Mouse (Mus musculus) liver, embryonic 14.5 days (tissue): ENCODE results near the gene Stag3. TPM values are rescaled to one million over a fixed set of nuclear protein-coding genes. Genes with fewer than 3 reads are reported as not detected.

Experiments
- ATAC-seq: fragments of 200-750 bp; cut with Nextera tagmentation; 2 replicates; pipeline ENCODE4 v1.8.0; 2017; ENCODE audit warnings: moderate number of reproducible peaks, mild to moderate bottlenecking, moderate library complexity; ENCODE audit not compliant: insufficient read depth
- DNase-seq, 3 experiments: peaks; one replicate each; pipeline ENCODE4 v3.0.0-alpha.2; 2012 to 2013; ENCODE audit warnings: low read depth in 3 of 3, low spot score in 3 of 3
- H3K27ac ChIP-seq: fragments of 300-500 bp; sonication (generic); 2 replicates; pipeline ENCODE4 v1.5.1; 2014; ENCODE audit warnings: moderate library complexity, mild to moderate bottlenecking, control low read depth, inconsistent platforms
- H3K27me3 ChIP-seq: fragments of 300-500 bp; sonication (generic); 2 replicates; pipeline ENCODE4 v1.6.1; 2014; ENCODE audit warnings: mild to moderate bottlenecking, low read length, moderate library complexity; ENCODE audit not compliant: control insufficient read depth, insufficient read depth
- H3K36me3 ChIP-seq: fragments of 300-500 bp; sonication (generic); replicated peaks from 2 replicates; pipeline ENCODE4 v1.6.1; 2014; ENCODE audit warnings: low read depth; ENCODE audit not compliant: control insufficient read depth, insufficient read depth
- H3K4me1 ChIP-seq, 2 experiments: fragments of 200-500 bp in 1 of 2; fragments of 300-500 bp in 1 of 2; sonication (generic) in 1 of 2; replicated peaks; 2 replicates each; pipeline ENCODE4 v1.6.1; 2012 to 2014; ENCODE audit warnings: antibody characterized with exemption in 1 of 2, inconsistent platforms in 1 of 2, low read length in 1 of 2; ENCODE audit not compliant: control insufficient read depth in 2 of 2, insufficient read depth in 2 of 2
- H3K4me2 ChIP-seq: fragments of 300-500 bp; sonication (generic); 2 replicates; pipeline ENCODE4 v1.6.1; 2014; ENCODE audit warnings: low read depth, mild to moderate bottlenecking, control low read depth, moderate library complexity
- H3K4me3 ChIP-seq, 2 experiments: fragments of 200-500 bp in 1 of 2; fragments of 300-500 bp in 1 of 2; sonication (generic) in 1 of 2; 2 replicates each; pipeline ENCODE4 v1.5.1; 2012 to 2014; ENCODE audit warnings: low read depth in 2 of 2, low read length in 2 of 2, mild to moderate bottlenecking in 2 of 2, control low read depth in 1 of 2, inconsistent platforms in 1 of 2, moderate library complexity in 1 of 2; ENCODE audit not compliant: insufficient read depth in 1 of 2
- H3K9ac ChIP-seq: fragments of 300-500 bp; sonication (generic); replicated peaks from 2 replicates; pipeline ENCODE4 v1.6.1; 2014; ENCODE audit warnings: mild to moderate bottlenecking, control low read depth, moderate library complexity
- H3K9me3 ChIP-seq: fragments of 300-500 bp; sonication (generic); 2 replicates; pipeline ENCODE4 v1.6.1; 2016; ENCODE audit warnings: low read length, mixed read lengths; ENCODE audit not compliant: control insufficient read depth
- CTCF ChIP-seq: IDR thresholded peaks from 2 replicates; pipeline ENCODE4 v1.5.1; 2016; ENCODE audit warnings: antibody characterized with exemption, low read depth, control low read depth
- EP300 ChIP-seq: IDR thresholded peaks from 2 replicates; pipeline ENCODE4 v1.6.1; 2016; ENCODE audit warnings: antibody characterized with exemption, low read depth
- WGBS: fragments of 180-500 bp; shearing (Covaris S2); extraction: QIAGEN DNeasy Blood & Tissue Kit; methylation state at CpG from one replicate; pipeline ENCODE4 v1.1.7; 2014; ENCODE audit not compliant: insufficient replicate concordance; 5-methylcytosine and 5-hydroxymethylcytosine counted together
- polyA plus RNA-seq, 2 experiments: library from polyadenylated mRNA; depleted of rRNA in 1 of 2; stranded (reverse) in 1 of 2; unstranded in 1 of 2; fragments of >200 nt; fragmentation: Nextera tagmentation in 1 of 2; extraction: Ambion mirVana in 1 of 2; gene quantifications; 2 replicates each; pipeline versions ENCODE4 v1.2.1 to v1.2.3; 2012 to 2014

The Stag3 gene
- polyA plus RNA-seq, 2 experiments: 1.8 to 3.1 TPM

DNA sequence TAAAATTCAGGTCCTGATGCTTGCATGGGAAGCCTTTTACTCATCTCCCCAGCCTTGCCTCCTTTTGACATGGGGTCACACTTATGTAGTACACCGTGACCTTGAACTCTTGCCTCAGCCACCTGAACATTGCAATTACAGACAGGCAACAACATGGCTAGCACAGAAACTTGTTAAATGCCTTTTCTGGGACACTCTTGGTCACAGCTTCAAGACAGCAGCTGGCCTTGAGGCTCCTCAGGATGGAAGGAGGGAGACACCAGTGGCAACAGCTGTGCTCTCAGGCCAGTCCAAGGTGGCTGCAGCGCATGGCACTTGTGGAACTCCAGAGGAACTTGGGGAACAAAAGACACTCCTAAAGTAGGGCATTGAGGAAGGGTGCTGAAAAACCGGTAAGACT is 12.9 kb upstream of the Stag3 start:
- Histone ChIP-seq H3K36me3 (no peaks in the 10 kb centered on the region; the same call in 1 of the 2 replicates), H3K4me1 (peaks cover 0 to 16% of the 10 kb centered on the region in 2 experiments; a peak in 3 of 4 replicates), H3K27me3 (peaks cover 1% of the 10 kb centered on the region; the same call in 1 of the 2 replicates), H3K27ac (no peak overlapping the region), H3K9me3 (no peaks in the 10 kb centered on the region), H3K9ac (no peak overlapping the region), H3K4me2 (no peak overlapping the region), H3K4me3 (no peak overlapping the region)
- 78% methylated on average over 3 of the region's 3 CpGs for WGBS
- ATAC-seq: no peak
- DNase-seq: no peak
- TF ChIP-seq CTCF (no peak), EP300 (no peak)

DNA sequence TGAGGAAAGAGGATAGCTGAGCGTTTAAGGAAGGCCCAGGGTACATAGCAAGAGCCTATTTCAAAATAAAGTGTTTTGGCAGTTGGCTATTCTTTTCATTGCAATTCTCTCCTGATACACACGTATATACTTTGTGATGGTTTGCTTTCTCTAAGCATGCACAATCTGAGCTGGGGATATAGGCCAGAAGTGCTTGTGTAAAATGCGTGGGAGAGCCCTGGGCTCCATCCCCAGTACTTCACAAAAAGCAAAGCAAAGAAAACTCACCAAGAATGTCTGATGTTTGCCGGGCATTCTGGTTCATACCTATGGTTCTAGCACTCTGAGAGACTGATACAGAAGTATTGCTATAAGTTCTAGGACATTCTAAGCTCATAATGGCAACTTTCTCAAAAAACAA is 11.1 kb upstream of the Stag3 start:
- H3K27ac ChIP-seq: no peak overlapping the region
- no peak overlapping the region for H3K4me2 ChIP-seq
- 51% methylated on average over 4 of the region's 4 CpGs for WGBS
- TF ChIP-seq EP300 (no peak), CTCF (no peak)
- ATAC-seq (no peak), DNase-seq (no peak)
- H3K4me3 ChIP-seq: no peak overlapping the region
- H3K9me3 ChIP-seq: no peaks in the 10 kb centered on the region
- H3K36me3 ChIP-seq: no peaks in the 10 kb centered on the region
- peaks cover 17% of the 10 kb centered on the region for H3K27me3 ChIP-seq
- H3K9ac ChIP-seq: no peak overlapping the region
- peaks cover 0 to 6% of the 10 kb centered on the region in 2 experiments; a peak in 3 of 4 replicates for H3K4me1 ChIP-seq

DNA sequence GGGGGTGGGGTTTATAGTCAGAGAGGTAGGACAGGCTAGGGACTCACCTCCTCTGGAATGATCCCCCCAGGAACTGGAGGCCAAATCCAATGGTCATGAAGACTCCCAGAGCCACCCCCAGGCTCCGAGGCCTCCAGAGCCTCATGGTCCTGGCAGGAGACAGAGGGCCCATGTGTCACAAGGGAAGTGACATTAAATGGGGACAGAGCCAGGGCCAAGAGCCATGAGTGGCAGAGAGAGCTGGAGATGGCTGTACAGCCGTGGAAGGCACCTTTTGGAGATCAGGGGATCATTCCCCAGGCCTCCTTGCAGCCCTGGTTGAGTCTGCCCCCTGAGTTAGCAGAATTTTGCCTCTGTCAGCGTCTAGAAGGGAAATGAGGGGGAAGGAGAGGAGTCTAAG is 8.8 kb upstream of the Stag3 start:
- H3K27me3 ChIP-seq: peaks cover 17% of the 10 kb centered on the region
- no peak overlapping the region for H3K27ac ChIP-seq
- no peak overlapping the region for H3K4me3 ChIP-seq

DNA sequence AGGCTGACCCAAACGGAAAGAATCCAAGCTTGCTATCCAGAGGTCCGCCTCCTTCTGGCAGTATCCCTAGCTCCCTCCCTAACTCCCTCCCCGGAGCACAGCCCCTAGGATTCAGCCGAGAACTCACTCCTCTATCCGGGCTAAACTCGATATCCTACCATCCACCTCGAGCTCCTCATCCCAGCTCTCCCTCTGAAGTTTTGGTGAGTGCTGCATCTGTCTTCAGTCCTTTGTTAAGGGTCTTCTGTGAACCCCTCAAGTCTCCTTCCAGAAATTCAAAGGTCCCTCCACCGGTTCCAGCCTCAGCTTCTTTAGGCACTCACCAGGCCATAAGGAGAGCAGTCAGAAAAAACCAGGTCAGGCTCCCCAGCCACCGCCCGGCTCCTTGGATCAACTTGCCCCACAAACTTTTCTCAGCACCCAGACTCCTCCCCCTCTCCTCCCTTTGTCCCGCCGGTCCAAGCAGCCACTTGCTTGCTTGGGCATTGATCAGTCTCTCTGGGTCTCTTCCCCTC is 7.6 kb upstream of the Stag3 start, which contains the start of gene Gal3st4:
TSS of gene Gal3st4 (minus strand) at position 432 of the 515 bp plus-strand sequence.
- Histone ChIP-seq H3K4me2 (no peak within 1 kb of the TSS), H3K4me1 (no peaks in the 10 kb centered on the region), H3K4me3 (no peak within 1 kb of the TSS), H3K27ac (no peak within 1 kb of the TSS), H3K36me3 (no peaks in the 10 kb centered on the region), H3K9me3 (no peaks in the 10 kb centered on the region), H3K9ac (no peak within 1 kb of the TSS), H3K27me3 (peaks cover 17% of the 10 kb centered on the region)
- TF ChIP-seq CTCF (no peak), EP300 (no peak)
- WGBS: 18% methylated on average over 12 of the region's 12 CpGs
- DNase-seq (no peak), ATAC-seq (no peak)

More for the DNA sequence above, 8.8 kb upstream of the Stag3 start:
- ATAC-seq (no peak), DNase-seq (no peak)
- 37% methylated on average over 3 of the region's 3 CpGs for WGBS
- Histone ChIP-seq H3K4me2 (no peak overlapping the region), H3K4me1 (no peaks in the 10 kb centered on the region), H3K9ac (no peak overlapping the region), H3K36me3 (no peaks in the 10 kb centered on the region), H3K9me3 (no peaks in the 10 kb centered on the region)
- TF ChIP-seq CTCF (no peak), EP300 (no peak)

DNA sequence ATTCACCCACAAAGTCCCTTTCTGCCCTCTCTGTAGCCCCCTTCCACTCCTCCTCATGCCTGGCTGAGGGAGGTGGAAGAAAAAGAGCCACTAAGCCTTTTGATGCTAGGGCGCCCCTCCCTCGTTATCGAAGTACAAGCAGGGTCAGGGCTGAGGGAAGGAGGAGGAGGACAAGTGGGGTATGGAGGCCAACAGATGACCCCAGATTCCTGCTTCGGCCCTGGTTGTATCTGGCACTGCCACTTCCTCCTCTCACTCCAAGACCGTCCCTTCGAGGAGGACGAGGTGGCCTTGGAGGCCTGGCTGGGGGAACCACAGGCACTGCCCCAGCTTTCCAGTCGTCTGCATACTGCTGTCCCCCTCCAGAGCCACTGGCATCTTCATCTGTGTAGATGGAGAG is 5.9 kb upstream of the Stag3 start:
- Histone ChIP-seq H3K9ac (no peak overlapping the region), H3K27me3 (peaks cover 17% of the 10 kb centered on the region), H3K4me2 (no peak overlapping the region), H3K9me3 (no peaks in the 10 kb centered on the region), H3K4me3 (no peak overlapping the region), H3K4me1 (no peaks in the 10 kb centered on the region), H3K36me3 (no peaks in the 10 kb centered on the region), H3K27ac (no peak overlapping the region)
- no peak for DNase-seq
- 59% methylated on average over 8 of the region's 8 CpGs for WGBS
- ATAC-seq: no peak
- TF ChIP-seq CTCF (no peak), EP300 (no peak)
